Mouse (Mus musculus): ENCODE results near the gene Eif4a1. TPM values are rescaled to one million over a fixed set of nuclear protein-coding genes. Genes with fewer than 3 reads are reported as not detected.
A peak's percentile ranks its signal among the peaks of the same experiment; 100 is the strongest.

Eif4a1 gene
- polyA plus RNA-seq, 1 experiment from 2014 or later, result 476 TPM

- no peaks in the 10 kb centered on the region for H3K36me3 ChIP-seq
- H3K27ac ChIP-seq (replicated peaks), result peak overlapping the region; percentile 78
- peaks cover 16% of the 10 kb centered on the region for H3K4me1 ChIP-seq (replicated peaks)
- no peaks in the 10 kb centered on the region for H3K9me3 ChIP-seq
- peak overlapping the region; percentile 52 for H3K9ac ChIP-seq
- ATAC-seq (ENCODE audit: low FRiP score, low read depth), result peak; percentile 43; the same call in 1 of the 2 replicates
- H3K27me3 ChIP-seq, result no peaks in the 10 kb centered on the region
- H3K4me2 ChIP-seq, result peak overlapping the region; percentile 68
- 39% methylated on average over 6 of the region's 6 CpGs for WGBS
- H3K4me3 ChIP-seq, result peak overlapping the region; percentile 47
Measured at GRCm38 (mm10) chr11:69622406-69622805, 49.8 kb downstream of the Eif4a1 start.

DNA sequence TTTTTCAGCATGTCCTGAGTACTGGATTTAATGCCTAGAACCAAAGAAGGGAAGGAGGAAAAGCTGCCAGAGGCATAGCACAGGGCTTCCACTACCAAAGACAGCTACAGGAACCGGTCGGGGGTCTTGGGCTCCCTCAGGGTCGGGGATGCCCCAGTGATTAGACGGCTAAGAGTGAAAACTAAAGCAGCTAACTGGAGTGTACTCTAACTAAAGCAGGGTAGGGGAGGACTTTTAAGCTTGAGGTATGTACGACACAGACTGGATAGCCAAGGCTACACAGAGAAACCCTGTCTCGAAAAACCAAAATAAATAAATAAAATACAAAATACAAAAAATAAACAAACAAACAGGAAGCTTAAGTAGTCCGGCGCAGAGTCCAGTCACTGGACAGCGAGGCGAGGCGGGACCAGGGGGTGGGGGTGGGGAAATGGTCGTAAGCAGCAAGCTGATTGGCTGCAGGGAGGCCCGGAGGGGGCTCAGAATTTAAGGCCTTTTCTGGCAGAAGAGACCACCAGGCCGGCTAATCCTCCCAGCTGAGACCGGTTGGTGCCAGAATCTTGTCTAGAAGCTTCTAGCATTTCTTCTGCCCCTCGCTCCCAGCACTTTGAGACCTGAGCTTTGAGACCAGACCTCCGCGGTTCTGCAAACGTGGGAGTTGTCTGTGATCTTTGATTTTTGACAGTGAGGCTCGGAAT is 50.5 kb downstream of the Eif4a1 start, which contains the start of gene Sat2:
Gene Sat2, plus strand, starts transcription at position 454 of the 698 bp plus-strand sequence.
- H3K27me3 ChIP-seq, result no peaks in the 10 kb centered on the region
- peak within 1 kb of the TSS; percentile 52 for H3K9ac ChIP-seq
- peaks cover 16% of the 10 kb centered on the region for H3K4me1 ChIP-seq (replicated peaks)
- H3K4me2 ChIP-seq, result peak within 1 kb of the TSS; percentile 68
- peak within 1 kb of the TSS; percentile 47 for H3K4me3 ChIP-seq
- H3K36me3 ChIP-seq, result no peaks in the 10 kb centered on the region
- WGBS, result 1% methylated on average over 20 of the region's 20 CpGs
- H3K9me3 ChIP-seq, result no peaks in the 10 kb centered on the region
- peak within 1 kb of the TSS; percentile 78 for H3K27ac ChIP-seq (replicated peaks)
- ATAC-seq (ENCODE audit: low FRiP score, low read depth), result peak; percentile 85

DNA sequence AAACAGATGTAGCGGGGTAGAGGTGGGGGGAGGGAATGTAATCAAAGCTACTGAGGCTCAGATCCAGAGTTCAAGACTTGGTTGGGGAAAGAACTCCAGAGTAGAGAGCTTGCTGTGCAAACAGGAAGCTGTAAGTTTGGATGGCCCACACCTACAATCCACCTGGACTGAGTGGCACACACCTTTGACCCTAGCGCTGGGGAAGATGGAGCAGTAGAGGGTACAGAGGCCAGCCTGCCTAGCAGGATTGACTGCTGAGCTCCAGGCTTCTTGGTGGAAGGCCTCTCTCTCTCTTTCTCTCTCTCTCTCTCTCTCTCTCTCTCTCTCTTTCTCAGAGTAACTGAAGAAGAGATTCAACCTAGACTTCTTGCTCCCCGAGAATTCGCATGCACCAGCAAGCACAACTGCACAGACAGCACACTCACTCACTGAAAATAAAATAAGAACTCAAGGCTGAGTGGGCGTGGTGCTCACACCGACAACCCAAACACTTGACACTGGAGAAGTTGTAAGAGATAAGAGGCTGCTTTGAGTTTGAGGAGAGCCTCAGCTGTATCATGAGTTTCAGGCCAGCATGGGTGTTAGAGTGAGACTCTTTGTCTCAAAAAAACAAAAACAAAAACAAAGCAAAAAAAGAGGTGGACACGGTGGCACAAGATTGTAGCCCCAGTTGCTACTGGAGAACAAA is 51.7 kb downstream of the Eif4a1 start:
- Histone ChIP-seq H3K4me2 (no peak overlapping the region), H3K36me3 (no peaks in the 10 kb centered on the region), H3K27ac (replicated peaks) (no peak overlapping the region), H3K9ac (no peak overlapping the region), H3K4me1 (replicated peaks) (peaks cover 16% of the 10 kb centered on the region), H3K9me3 (no peaks in the 10 kb centered on the region), H3K27me3 (no peaks in the 10 kb centered on the region), H3K4me3 (no peak overlapping the region)
- WGBS, result 87% methylated on average over 7 of the region's 7 CpGs
- no peak for ATAC-seq (ENCODE audit: low FRiP score, low read depth)

GRCm38 (mm10) chr11:69617805-69618204 is 54.4 kb downstream of the Eif4a1 start, which contains the start of gene Shbg:
TSS of gene Shbg (minus strand) at chr11:69617905.
- Histone ChIP-seq H3K4me1 (replicated peaks) (peaks cover 16% of the 10 kb centered on the region), H3K36me3 (no peaks in the 10 kb centered on the region), H3K4me2 (no peak within 1 kb of the TSS), H3K27me3 (no peaks in the 10 kb centered on the region), H3K4me3 (no peak within 1 kb of the TSS), H3K9me3 (no peaks in the 10 kb centered on the region), H3K9ac (no peak within 1 kb of the TSS), H3K27ac (replicated peaks) (no peak within 1 kb of the TSS)
- no peak for ATAC-seq (ENCODE audit: low FRiP score, low read depth)
- 77% methylated on average over 5 of the region's 5 CpGs for WGBS

MicroRNAs encoded within 50 kb of the gene (microRNA counts, 519-probe panel; counts per million panel counts)
- microRNA mmu-miR-1934 (not detected), microRNA mmu-miR-467f (2,550 counts per million, percentile 41 among the panel's probes with 10 or more counts)

Small RNA genes within 50 kb of the gene (microRNA-seq; reads per million reads assigned to microRNA genes)
- gene Mir1934, result 2.2 reads per million, percentile 3 among the genes with 10 or more reads in this experiment
- gene Mir467f, result not detected

Other genes starting within 250 kb of the Eif4a1 start
- gene Dnah2, start 123.3 kb downstream of the Eif4a1 start, polyA plus RNA-seq (2015; fragmentation: Nextera tagmentation; extraction: Ambion mirVana), result 3.4 and 4.0 TPM in 2 replicates
- 134 and 160 TPM in 2 replicates for gene Efnb3, start 112.2 kb downstream of the Eif4a1 start, polyA plus RNA-seq (2015; fragmentation: Nextera tagmentation; extraction: Ambion mirVana)
- 19.6 and 20.6 TPM in 2 replicates for gene Wrap53, start 92.2 kb downstream of the Eif4a1 start, polyA plus RNA-seq (2015; fragmentation: Nextera tagmentation; extraction: Ambion mirVana)
- gene Trp53, start 92.1 kb downstream of the Eif4a1 start, polyA plus RNA-seq (2015; fragmentation: Nextera tagmentation; extraction: Ambion mirVana), result 61.1 and 64.2 TPM in 2 replicates
- gene Atp1b2, start 66.5 kb downstream of the Eif4a1 start, polyA plus RNA-seq (2015; fragmentation: Nextera tagmentation; extraction: Ambion mirVana), result 71.9 and 89.4 TPM in 2 replicates
- gene Shbg, start 54.5 kb downstream of the Eif4a1 start, polyA plus RNA-seq (2015; fragmentation: Nextera tagmentation; extraction: Ambion mirVana), result not detected in 2 replicates
- 22.5 and 23.9 TPM in 2 replicates for gene Sat2, start 50.4 kb downstream of the Eif4a1 start, polyA plus RNA-seq (2015; fragmentation: Nextera tagmentation; extraction: Ambion mirVana)
- 41.3 and 41.5 TPM in 2 replicates for gene Fxr2, start 39.4 kb downstream of the Eif4a1 start, polyA plus RNA-seq (2015; fragmentation: Nextera tagmentation; extraction: Ambion mirVana)
- gene Sox15, start 17.1 kb downstream of the Eif4a1 start, polyA plus RNA-seq (2015; fragmentation: Nextera tagmentation; extraction: Ambion mirVana), result not detected in 2 replicates
- 101 and 108 TPM in 2 replicates for gene Mpdu1, start 9.8 kb downstream of the Eif4a1 start, polyA plus RNA-seq (2015; fragmentation: Nextera tagmentation; extraction: Ambion mirVana)
- gene Cd68, start 6.3 kb downstream of the Eif4a1 start, polyA plus RNA-seq (2015; fragmentation: Nextera tagmentation; extraction: Ambion mirVana), result 10.3 and 12.2 TPM in 2 replicates
- gene Senp3, start 9.7 kb upstream of the Eif4a1 start, polyA plus RNA-seq (2015; fragmentation: Nextera tagmentation; extraction: Ambion mirVana), result 101 and 103 TPM in 2 replicates
- 0.61 and 0.76 TPM in 2 replicates for gene Tnfsf13, start 13.4 kb upstream of the Eif4a1 start, polyA plus RNA-seq (2015; fragmentation: Nextera tagmentation; extraction: Ambion mirVana)
- 3.5 and 5.0 TPM in 2 replicates for gene Tnfsf12, start 23.4 kb upstream of the Eif4a1 start, polyA plus RNA-seq (2015; fragmentation: Nextera tagmentation; extraction: Ambion mirVana)
- 1.2 and 1.9 TPM in 2 replicates for gene Tnfsfm13, start 23.7 kb upstream of the Eif4a1 start, polyA plus RNA-seq (2015; fragmentation: Nextera tagmentation; extraction: Ambion mirVana)
- gene Polr2a, start 86.2 kb upstream of the Eif4a1 start, polyA plus RNA-seq (2015; fragmentation: Nextera tagmentation; extraction: Ambion mirVana), result 15.6 and 16.6 TPM in 2 replicates
- gene Slc35g3, start 89.5 kb upstream of the Eif4a1 start, polyA plus RNA-seq (2015; fragmentation: Nextera tagmentation; extraction: Ambion mirVana), result 0.51 and 0.66 TPM in 2 replicates
- 5.2 and 5.3 TPM in 2 replicates for gene Zbtb4, start 93.5 kb upstream of the Eif4a1 start, polyA plus RNA-seq (2015; fragmentation: Nextera tagmentation; extraction: Ambion mirVana)
- 1.2 and 2.2 TPM in 2 replicates for gene Chrnb1, start 123.5 kb upstream of the Eif4a1 start, polyA plus RNA-seq (2015; fragmentation: Nextera tagmentation; extraction: Ambion mirVana)
- gene Fgf11, start 129.4 kb upstream of the Eif4a1 start, polyA plus RNA-seq (2015; fragmentation: Nextera tagmentation; extraction: Ambion mirVana), result 5.7 and 7.1 TPM in 2 replicates
- gene Tmem102, start 133.2 kb upstream of the Eif4a1 start, polyA plus RNA-seq (2015; fragmentation: Nextera tagmentation; extraction: Ambion mirVana), result 1.1 and 2.0 TPM in 2 replicates
- not detected in 2 replicates for gene Gm39566, start 142.9 kb upstream of the Eif4a1 start, polyA plus RNA-seq (2015; fragmentation: Nextera tagmentation; extraction: Ambion mirVana)
- gene Spem2, start 146.0 kb upstream of the Eif4a1 start, polyA plus RNA-seq (2015; fragmentation: Nextera tagmentation; extraction: Ambion mirVana), result not detected in 2 replicates
- 0.21 and 0.34 TPM in 2 replicates for gene Spem1, start 149.8 kb upstream of the Eif4a1 start, polyA plus RNA-seq (2015; fragmentation: Nextera tagmentation; extraction: Ambion mirVana)
- 20.9 and 21.0 TPM in 2 replicates for gene Nlgn2, start 165.4 kb upstream of the Eif4a1 start, polyA plus RNA-seq (2015; fragmentation: Nextera tagmentation; extraction: Ambion mirVana)
- 375 and 391 TPM in 2 replicates for gene Tmem256, start 166.1 kb upstream of the Eif4a1 start, polyA plus RNA-seq (2015; fragmentation: Nextera tagmentation; extraction: Ambion mirVana)
- 46.0 and 47.5 TPM in 2 replicates for gene Plscr3, start 174.0 kb upstream of the Eif4a1 start, polyA plus RNA-seq (2015; fragmentation: Nextera tagmentation; extraction: Ambion mirVana)
- 0.10 and 0.12 TPM in 2 replicates for gene Tnk1, start 186.3 kb upstream of the Eif4a1 start, polyA plus RNA-seq (2015; fragmentation: Nextera tagmentation; extraction: Ambion mirVana)
- gene Tmem95, start 205.6 kb upstream of the Eif4a1 start, polyA plus RNA-seq (2015; fragmentation: Nextera tagmentation; extraction: Ambion mirVana), result not detected in 2 replicates
- 2.0 and 2.4 TPM in 2 replicates for gene Kctd11, start 209.0 kb upstream of the Eif4a1 start, polyA plus RNA-seq (2015; fragmentation: Nextera tagmentation; extraction: Ambion mirVana)
- 0.52 and 0.58 TPM in 2 replicates for gene Acap1, start 223.1 kb upstream of the Eif4a1 start, polyA plus RNA-seq (2015; fragmentation: Nextera tagmentation; extraction: Ambion mirVana)
- gene 2810408A11Rik, start 228.6 kb upstream of the Eif4a1 start, polyA plus RNA-seq (2015; fragmentation: Nextera tagmentation; extraction: Ambion mirVana), result 8.8 TPM in 2 replicates
- 16.6 and 19.9 TPM in 2 replicates for gene Neurl4, start 228.6 kb upstream of the Eif4a1 start, polyA plus RNA-seq (2015; fragmentation: Nextera tagmentation; extraction: Ambion mirVana)
- 68.4 and 69.9 TPM in 2 replicates for gene Gps2, start 241.5 kb upstream of the Eif4a1 start, polyA plus RNA-seq (2015; fragmentation: Nextera tagmentation; extraction: Ambion mirVana)
- 1,083 and 1,119 TPM in 2 replicates for gene Eif5a, start 249.5 kb upstream of the Eif4a1 start, polyA plus RNA-seq (2015; fragmentation: Nextera tagmentation; extraction: Ambion mirVana)